Mouse (Mus musculus) layer of hippocampus, adult 9-11 months (tissue): ENCODE measurements at regions not wholly inside any gene's neighbourhood (a gene's known extent, or its start where the extent isn't known, plus 50 kb on each side); places are given as distances from the start of the nearest gene placed in this dataset.

ENCODE experiments used
- DNase-seq: peaks from one replicate; pipeline ENCODE4 v3.0.0; 2022

- no peak for DNase-seq
Observed at GRCm38 (mm10) chr7:37343021-37343593, 430.3 kb downstream of the Zfp536 start.

DNA sequence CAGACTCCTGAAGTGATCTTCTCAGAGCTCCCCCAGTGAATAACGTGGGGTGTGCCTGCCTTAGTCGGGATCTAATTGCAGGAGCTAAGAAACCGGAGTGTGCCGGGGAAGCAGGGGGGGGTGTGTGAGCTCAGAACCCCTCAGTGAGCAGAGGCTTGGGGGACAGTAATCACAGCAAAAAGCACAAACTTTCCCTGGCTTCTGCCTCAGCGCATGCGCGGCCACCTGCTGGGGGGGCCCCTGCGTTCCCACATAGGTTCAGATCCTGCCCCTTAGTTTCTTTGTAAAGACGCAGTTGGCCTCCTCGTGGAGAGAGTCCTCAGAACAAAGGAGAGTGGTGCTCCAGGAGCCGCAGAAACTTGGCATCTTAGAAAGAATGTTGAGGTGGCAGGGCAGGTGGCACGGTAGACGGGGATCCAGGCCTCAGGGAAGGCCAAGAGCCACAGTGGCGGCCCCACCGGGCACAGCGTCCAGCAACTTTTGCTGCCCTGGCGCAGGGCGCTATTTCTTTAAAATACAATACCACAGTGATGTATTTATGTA is 429.7 kb downstream of the Zfp536 start:
- DNase-seq = no peak

GRCm38 (mm10) chr7:37346041-37346440 is 427.4 kb downstream of the Zfp536 start:
- DNase-seq = peak; percentile 52

GRCm38 (mm10) chr7:37357647-37358395 is 415.6 kb downstream of the Zfp536 start:
- peak; percentile 84 for DNase-seq

DNA sequence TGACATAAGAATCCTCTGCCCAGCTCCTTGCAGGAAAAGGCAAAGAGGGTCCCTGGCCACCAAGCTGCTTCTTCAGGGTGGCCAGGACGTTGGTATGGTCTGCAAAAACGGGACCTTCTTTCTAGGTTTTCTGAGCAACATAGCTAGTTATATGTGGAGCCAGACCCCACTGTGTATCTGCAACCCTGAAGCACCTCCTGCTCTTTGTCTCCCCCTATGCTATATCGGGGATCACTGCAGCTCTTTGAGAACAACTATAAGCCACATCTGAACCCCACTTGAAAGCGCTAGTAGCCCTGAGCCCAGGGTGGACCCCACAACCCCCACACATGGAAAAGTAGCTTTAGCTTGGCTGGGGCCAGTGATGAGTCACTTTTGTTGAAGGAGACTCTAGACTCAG is 414.9 kb downstream of the Zfp536 start:
- DNase-seq = no peak

DNA sequence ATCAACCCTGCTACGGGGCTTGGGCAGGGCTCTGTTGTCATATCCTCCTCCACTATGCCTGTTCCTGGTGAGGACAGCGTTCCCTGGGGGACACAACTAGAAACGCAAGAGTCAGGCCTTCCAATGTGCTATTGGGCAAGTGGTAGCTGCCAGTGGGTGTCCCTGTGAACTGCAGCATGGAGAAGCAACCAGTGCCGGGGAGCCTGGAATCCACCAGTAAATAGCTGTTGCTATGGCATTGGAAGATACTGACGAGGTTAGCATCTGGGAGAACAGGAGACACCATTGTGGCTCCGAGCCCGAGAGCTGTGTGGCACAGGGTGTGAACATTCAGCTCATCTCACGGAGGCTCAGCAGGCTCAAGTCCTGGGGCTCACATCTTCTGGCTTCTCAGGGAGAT is 414.0 kb downstream of the Zfp536 start:
- DNase-seq = peak; percentile 53

DNA sequence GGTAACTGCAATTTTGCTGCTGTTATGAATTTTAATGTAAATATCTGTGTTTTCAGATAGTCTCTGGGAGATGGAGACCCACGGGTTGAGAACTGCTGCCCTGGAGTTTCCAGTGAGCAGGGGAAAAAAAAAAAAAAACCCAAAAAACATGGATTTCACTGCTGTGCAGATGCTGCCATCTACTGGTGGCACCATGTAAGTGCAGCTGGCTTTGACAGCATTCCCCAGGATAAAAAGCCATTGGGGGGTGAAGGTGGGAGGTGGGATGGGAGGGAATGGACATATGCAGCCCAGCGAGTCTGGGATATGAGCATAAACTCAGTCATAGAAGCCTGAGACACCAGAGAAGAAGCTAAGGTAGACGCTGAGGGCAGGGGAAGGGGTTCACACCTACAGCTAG is 413.3 kb downstream of the Zfp536 start:
- DNase-seq = no peak

- DNase-seq = peak; percentile 31
Observed at GRCm38 (mm10) chr7:37361802-37362441, 411.5 kb downstream of the Zfp536 start.

GRCm38 (mm10) chr7:37362879-37363278 is 410.6 kb downstream of the Zfp536 start:
- no peak for DNase-seq

DNA sequence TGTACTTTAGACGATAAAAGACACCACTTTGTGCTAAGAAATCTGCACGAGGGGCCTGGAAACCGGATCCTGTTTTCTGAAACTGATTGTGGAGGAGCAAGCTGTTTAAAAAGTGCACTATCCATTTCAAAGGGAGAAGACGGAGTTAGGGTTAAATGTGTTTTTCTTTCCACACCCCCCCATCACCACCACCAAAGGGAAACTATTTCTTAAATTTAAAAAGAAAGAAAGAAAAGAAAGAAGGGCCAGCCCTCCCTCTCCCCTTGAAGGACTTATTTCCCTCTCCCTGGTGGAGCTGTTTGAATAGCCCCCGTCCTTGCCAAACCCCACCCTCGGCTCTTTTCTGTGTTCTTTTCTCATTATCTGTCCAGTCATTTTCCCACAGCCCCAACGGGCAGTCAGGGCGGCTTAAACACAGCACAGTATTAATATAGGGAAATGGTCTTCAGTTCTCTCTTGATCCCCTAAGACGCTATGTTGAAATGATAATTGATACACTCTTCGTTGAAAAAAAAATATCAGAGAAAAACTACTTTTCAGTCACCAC is 409.7 kb downstream of the Zfp536 start:
- no peak for DNase-seq

GRCm38 (mm10) chr7:37364221-37364620 is 409.2 kb downstream of the Zfp536 start:
- DNase-seq = no peak

GRCm38 (mm10) chr7:37366006-37366405 is 407.4 kb downstream of the Zfp536 start:
- no peak for DNase-seq

DNA sequence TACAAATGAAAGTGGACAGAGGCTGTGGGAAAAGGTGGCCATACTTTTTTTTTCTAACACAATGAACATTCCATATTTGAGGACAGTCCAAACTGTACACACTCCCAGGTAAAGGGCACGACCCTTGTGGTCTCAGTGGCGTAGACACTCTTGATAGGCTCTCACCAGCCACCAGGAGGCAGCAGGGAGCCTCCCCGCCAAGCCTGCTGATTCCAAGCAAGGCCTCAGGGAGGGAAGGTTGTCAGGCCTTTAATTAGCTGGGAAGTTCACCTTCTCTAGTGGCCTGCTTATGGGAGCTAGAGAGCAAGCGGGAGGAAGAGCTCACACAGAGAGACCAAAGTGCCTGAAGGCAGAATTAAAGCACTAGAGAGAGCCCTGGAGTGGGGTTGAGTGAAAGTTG is 403.7 kb downstream of the Zfp536 start:
- DNase-seq = no peak

DNA sequence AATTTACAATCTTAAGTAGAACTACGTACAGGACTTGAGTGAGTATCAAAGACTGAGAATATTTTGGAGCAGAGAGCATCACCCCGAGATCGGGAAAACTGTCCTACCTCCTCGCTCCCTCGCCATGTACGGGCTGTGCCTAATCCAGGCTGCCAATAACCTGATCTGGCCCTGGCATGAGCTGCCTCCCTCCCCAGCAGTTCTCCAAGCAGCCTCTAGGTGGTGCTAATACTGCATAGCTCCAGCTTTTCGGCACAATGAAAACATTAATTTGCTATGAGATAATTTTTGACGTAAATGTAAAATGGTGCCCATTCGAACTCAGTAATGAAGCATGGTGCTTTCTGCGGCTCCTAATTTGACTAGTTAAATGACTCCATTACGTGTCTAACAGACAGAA is 399.6 kb downstream of the Zfp536 start:
- DNase-seq = peak; percentile 77

DNA sequence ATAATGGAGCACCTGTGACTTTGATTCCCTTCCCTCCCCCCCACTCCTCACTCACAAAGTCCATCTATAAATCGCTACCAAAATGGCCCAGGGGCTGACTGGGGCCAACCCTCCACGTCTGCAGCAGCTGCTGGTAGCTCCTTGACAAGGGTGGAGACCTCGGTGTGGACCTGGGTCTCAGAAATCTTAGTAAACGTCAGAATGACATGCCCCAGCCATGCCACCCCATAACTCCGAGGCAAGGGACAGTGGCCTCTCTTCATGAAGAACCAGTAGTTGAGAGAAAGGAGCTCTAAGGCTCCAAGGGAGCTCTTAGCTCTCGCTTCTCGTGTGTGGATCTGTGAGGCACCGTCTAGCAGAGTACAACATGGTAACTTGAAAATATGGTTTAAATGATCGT is 398.4 kb downstream of the Zfp536 start:
- no peak for DNase-seq

GRCm38 (mm10) chr7:37375591-37375990 is 397.9 kb downstream of the Zfp536 start:
- no peak for DNase-seq

DNA sequence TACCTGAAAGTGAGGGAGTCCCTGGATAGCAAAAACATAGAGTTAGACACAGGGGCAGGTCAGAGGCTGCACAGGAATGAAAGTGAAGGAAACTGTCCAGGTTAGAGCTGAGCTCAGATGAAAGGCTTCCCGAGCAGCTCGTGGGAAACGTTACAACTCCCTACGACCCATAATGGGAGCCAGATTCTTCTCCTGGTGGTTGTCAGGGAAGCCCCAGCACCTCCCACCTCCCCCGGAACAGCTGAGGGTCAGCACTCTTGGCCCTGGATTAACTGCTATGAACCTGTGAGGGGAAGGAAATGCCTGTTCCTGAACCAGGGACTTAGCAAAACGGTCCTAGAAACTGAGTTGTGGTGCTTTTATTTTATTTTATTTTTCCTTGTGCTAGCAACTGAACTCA is 397.2 kb downstream of the Zfp536 start:
- no peak for DNase-seq

- DNase-seq = no peak
Observed at GRCm38 (mm10) chr7:37377889-37378521, 395.4 kb downstream of the Zfp536 start.

DNA sequence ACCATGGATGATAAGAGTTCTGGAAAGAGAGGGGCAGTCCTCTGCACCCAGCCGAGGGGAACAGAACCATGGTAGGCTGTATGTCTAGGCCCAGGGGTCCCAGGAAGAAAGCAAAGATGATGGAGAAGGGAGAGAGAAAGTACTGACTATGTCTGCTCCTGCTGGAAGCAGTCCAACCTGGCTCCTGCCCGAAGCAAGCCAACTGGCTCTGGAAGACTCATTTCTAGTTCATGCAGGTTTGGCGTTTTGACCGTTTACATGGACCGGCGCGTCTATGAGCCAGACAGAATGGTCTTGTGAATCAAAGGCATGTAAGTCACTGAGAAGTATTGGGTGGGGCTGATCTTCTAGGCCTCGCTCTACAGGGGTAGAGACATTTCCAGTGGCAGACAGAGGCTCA is 385.6 kb downstream of the Zfp536 start:
- DNase-seq = no peak

GRCm38 (mm10) chr7:37388843-37389702 is 384.4 kb downstream of the Zfp536 start:
- DNase-seq = peak; percentile 83

DNA sequence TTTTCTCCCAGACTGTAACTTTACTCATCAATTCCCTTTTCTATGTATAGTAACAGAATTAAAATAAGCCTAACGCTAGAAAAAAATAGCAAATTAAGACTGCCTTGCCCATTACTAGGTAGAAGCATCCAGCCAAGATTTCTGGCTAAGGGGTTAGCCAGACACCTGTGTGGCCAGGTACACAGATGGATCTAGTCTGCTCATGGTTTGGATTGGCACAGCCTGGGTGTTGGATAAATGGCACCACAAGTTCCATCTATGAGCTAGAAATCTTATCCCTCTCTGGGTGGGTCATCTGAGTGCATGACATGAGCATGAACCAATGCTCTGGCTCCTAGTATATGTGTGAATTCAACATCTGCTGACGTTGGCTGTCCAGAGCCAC is 383.7 kb downstream of the Zfp536 start:
- no peak for DNase-seq

GRCm38 (mm10) chr7:37390271-37390670 is 383.2 kb downstream of the Zfp536 start:
- DNase-seq = no peak
